Mouse (Mus musculus): Measurements from ENCODE around the gene Sh2b2. TPM values are rescaled to one million over a fixed set of nuclear protein-coding genes. Genes with fewer than 3 reads are reported as not detected.

Gene Sh2b2
- 67.4 and 106 TPM in 2 replicates for polyA plus RNA-seq (2012; ENCODE audit: insufficient read depth, insufficient read length, missing spikeins)

- Histone ChIP-seq H3K27ac (replicated peaks; ENCODE audit: low read depth, low read length) (peak within 1 kb of the TSS; percentile 91), H3K4me1 (ENCODE audit: control insufficient read depth, insufficient read depth, insufficient read length, low read length) (no peaks in the 10 kb centered on the region), H3K4me3 (ENCODE audit: insufficient read depth, low read depth, low read length) (peak within 1 kb of the TSS; percentile 66)
Measured at GRCm38 (mm10) chr5:136246452-136246838, at the start of gene Sh2b2. Gene Sh2b2 (minus strand): TSS chr5:136246556.

GRCm38 (mm10) chr5:136292971-136293418, 46.6 kb upstream of the Sh2b2 start:
- Histone ChIP-seq H3K27ac (replicated peaks; ENCODE audit: low read depth, low read length) (no peak overlapping the region), H3K4me1 (ENCODE audit: control insufficient read depth, insufficient read depth, insufficient read length, low read length) (no peaks in the 10 kb centered on the region), H3K4me3 (ENCODE audit: insufficient read depth, low read depth, low read length) (no peak overlapping the region)

- H3K27ac ChIP-seq (replicated peaks; ENCODE audit: low read depth, low read length) = no peak overlapping the region
Measured at GRCm38 (mm10) chr5:136292361-136292760, 46.0 kb upstream of the Sh2b2 start.

GRCm38 (mm10) chr5:136291562-136291961, 45.2 kb upstream of the Sh2b2 start:
- H3K27ac ChIP-seq (replicated peaks; ENCODE audit: low read depth, low read length) = no peak overlapping the region
- no peaks in the 10 kb centered on the region for H3K4me1 ChIP-seq (ENCODE audit: control insufficient read depth, insufficient read depth, insufficient read length, low read length)
- no peak overlapping the region for H3K4me3 ChIP-seq (ENCODE audit: insufficient read depth, low read depth, low read length)

More at GRCm38 (mm10) chr5:136292361-136292760, 46.0 kb upstream of the Sh2b2 start:
- Histone ChIP-seq H3K4me1 (ENCODE audit: control insufficient read depth, insufficient read depth, insufficient read length, low read length) (no peaks in the 10 kb centered on the region), H3K4me3 (ENCODE audit: insufficient read depth, low read depth, low read length) (no peak overlapping the region)

- H3K4me3 ChIP-seq (ENCODE audit: insufficient read depth, low read depth, low read length) = no peak overlapping the region
- no peaks in the 10 kb centered on the region for H3K4me1 ChIP-seq (ENCODE audit: control insufficient read depth, insufficient read depth, insufficient read length, low read length)
- no peak overlapping the region for H3K27ac ChIP-seq (replicated peaks; ENCODE audit: low read depth, low read length)
Measured at GRCm38 (mm10) chr5:136289776-136290175, 43.4 kb upstream of the Sh2b2 start.

- no peak overlapping the region for H3K27ac ChIP-seq (replicated peaks; ENCODE audit: low read depth, low read length)
- no peak overlapping the region for H3K4me3 ChIP-seq (ENCODE audit: insufficient read depth, low read depth, low read length)
- H3K4me1 ChIP-seq (ENCODE audit: control insufficient read depth, insufficient read depth, insufficient read length, low read length) = no peaks in the 10 kb centered on the region
Measured at GRCm38 (mm10) chr5:136288351-136289081, 42.2 kb upstream of the Sh2b2 start.

- Histone ChIP-seq H3K27ac (replicated peaks; ENCODE audit: low read depth, low read length) (no peak overlapping the region), H3K4me1 (ENCODE audit: control insufficient read depth, insufficient read depth, insufficient read length, low read length) (no peaks in the 10 kb centered on the region), H3K4me3 (ENCODE audit: insufficient read depth, low read depth, low read length) (no peak overlapping the region)
Measured at GRCm38 (mm10) chr5:136286566-136286965, 40.2 kb upstream of the Sh2b2 start.

GRCm38 (mm10) chr5:136285106-136285505, 38.8 kb upstream of the Sh2b2 start:
- no peaks in the 10 kb centered on the region for H3K4me1 ChIP-seq (ENCODE audit: control insufficient read depth, insufficient read depth, insufficient read length, low read length)
- no peak overlapping the region for H3K27ac ChIP-seq (replicated peaks; ENCODE audit: low read depth, low read length)
- no peak overlapping the region for H3K4me3 ChIP-seq (ENCODE audit: insufficient read depth, low read depth, low read length)

- no peak overlapping the region for H3K27ac ChIP-seq (replicated peaks; ENCODE audit: low read depth, low read length)
- no peak overlapping the region for H3K4me3 ChIP-seq (ENCODE audit: insufficient read depth, low read depth, low read length)
- H3K4me1 ChIP-seq (ENCODE audit: control insufficient read depth, insufficient read depth, insufficient read length, low read length) = no peaks in the 10 kb centered on the region
Measured at GRCm38 (mm10) chr5:136281351-136281750, 35.0 kb upstream of the Sh2b2 start.

GRCm38 (mm10) chr5:136274739-136275138, 28.4 kb upstream of the Sh2b2 start:
- H3K27ac ChIP-seq (replicated peaks; ENCODE audit: low read depth, low read length) = no peak overlapping the region
- H3K4me3 ChIP-seq (ENCODE audit: insufficient read depth, low read depth, low read length) = no peak overlapping the region
- no peaks in the 10 kb centered on the region for H3K4me1 ChIP-seq (ENCODE audit: control insufficient read depth, insufficient read depth, insufficient read length, low read length)

GRCm38 (mm10) chr5:136269937-136270336, 23.6 kb upstream of the Sh2b2 start:
- no peak overlapping the region for H3K27ac ChIP-seq (replicated peaks; ENCODE audit: low read depth, low read length)
- H3K4me1 ChIP-seq (ENCODE audit: control insufficient read depth, insufficient read depth, insufficient read length, low read length) = no peaks in the 10 kb centered on the region
- H3K4me3 ChIP-seq (ENCODE audit: insufficient read depth, low read depth, low read length) = no peak overlapping the region

- H3K4me1 ChIP-seq (ENCODE audit: control insufficient read depth, insufficient read depth, insufficient read length, low read length) = peaks cover 3% of the 10 kb centered on the region; the same call in 1 of the 2 replicates
- H3K27ac ChIP-seq (replicated peaks; ENCODE audit: low read depth, low read length) = no peak overlapping the region
- no peak overlapping the region for H3K4me3 ChIP-seq (ENCODE audit: insufficient read depth, low read depth, low read length)
Measured at GRCm38 (mm10) chr5:136266077-136266476, 19.7 kb upstream of the Sh2b2 start.

- Histone ChIP-seq H3K4me3 (ENCODE audit: insufficient read depth, low read depth, low read length) (no peak overlapping the region), H3K4me1 (ENCODE audit: control insufficient read depth, insufficient read depth, insufficient read length, low read length) (peaks cover 7% of the 10 kb centered on the region; the same call in 1 of the 2 replicates)
Measured at GRCm38 (mm10) chr5:136263342-136263741, 17.0 kb upstream of the Sh2b2 start.

GRCm38 (mm10) chr5:136258919-136259318, 12.6 kb upstream of the Sh2b2 start:
- no peak overlapping the region for H3K4me3 ChIP-seq (ENCODE audit: insufficient read depth, low read depth, low read length)
- H3K4me1 ChIP-seq (ENCODE audit: control insufficient read depth, insufficient read depth, insufficient read length, low read length) = peaks cover 7% of the 10 kb centered on the region; the same call in 1 of the 2 replicates
- no peak overlapping the region for H3K27ac ChIP-seq (replicated peaks; ENCODE audit: low read depth, low read length)

More at GRCm38 (mm10) chr5:136263342-136263741, 17.0 kb upstream of the Sh2b2 start:
- H3K27ac ChIP-seq (replicated peaks; ENCODE audit: low read depth, low read length) = no peak overlapping the region

- H3K4me1 ChIP-seq (ENCODE audit: control insufficient read depth, insufficient read depth, insufficient read length, low read length) = no peaks in the 10 kb centered on the region
- H3K27ac ChIP-seq (replicated peaks; ENCODE audit: low read depth, low read length) = no peak overlapping the region
- H3K4me3 ChIP-seq (ENCODE audit: insufficient read depth, low read depth, low read length) = no peak overlapping the region
Measured at GRCm38 (mm10) chr5:136252899-136253298, 6.5 kb upstream of the Sh2b2 start.

- Histone ChIP-seq H3K4me3 (ENCODE audit: insufficient read depth, low read depth, low read length) (no peak overlapping the region), H3K27ac (replicated peaks; ENCODE audit: low read depth, low read length) (no peak overlapping the region), H3K4me1 (ENCODE audit: control insufficient read depth, insufficient read depth, insufficient read length, low read length) (no peaks in the 10 kb centered on the region)
Measured at GRCm38 (mm10) chr5:136251004-136251403, 4.6 kb upstream of the Sh2b2 start.
